Mouse (Mus musculus) kidney, postnatal 25 days (tissue): ENCODE data around the gene Vash1.

ENCODE experiments used
- DNase-seq, 2 experiments: peaks; one replicate each; pipeline ENCODE4 v3.0.0; 2021; ENCODE audit warnings: mixed read lengths in 2 of 2

Gene Vash1

DNA sequence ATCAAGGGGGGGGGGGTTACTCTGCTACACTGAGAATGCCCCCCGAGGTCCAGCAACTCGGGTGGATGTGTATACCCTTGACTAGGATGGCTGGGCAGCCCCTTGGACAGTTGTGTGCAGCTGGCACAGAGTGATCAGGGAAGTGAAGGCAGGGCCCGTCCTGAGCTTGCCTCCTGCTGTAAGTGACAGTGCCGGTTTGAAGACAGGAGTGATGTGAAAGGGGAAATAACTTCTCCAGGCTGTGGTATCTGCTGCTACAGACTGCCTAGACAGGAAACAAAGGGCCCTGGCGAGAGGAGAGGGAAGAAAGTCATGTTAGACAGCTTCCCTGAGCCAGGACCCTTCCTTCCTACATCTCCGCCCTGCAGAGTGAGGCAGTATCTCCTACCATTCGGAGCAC, 5.2 kb downstream of the Vash1 start:
- no peak for DNase-seq

- no peak for DNase-seq
Observed at GRCm38 (mm10) chr12:86685275-86685674, 6.8 kb downstream of the Vash1 start.

DNA sequence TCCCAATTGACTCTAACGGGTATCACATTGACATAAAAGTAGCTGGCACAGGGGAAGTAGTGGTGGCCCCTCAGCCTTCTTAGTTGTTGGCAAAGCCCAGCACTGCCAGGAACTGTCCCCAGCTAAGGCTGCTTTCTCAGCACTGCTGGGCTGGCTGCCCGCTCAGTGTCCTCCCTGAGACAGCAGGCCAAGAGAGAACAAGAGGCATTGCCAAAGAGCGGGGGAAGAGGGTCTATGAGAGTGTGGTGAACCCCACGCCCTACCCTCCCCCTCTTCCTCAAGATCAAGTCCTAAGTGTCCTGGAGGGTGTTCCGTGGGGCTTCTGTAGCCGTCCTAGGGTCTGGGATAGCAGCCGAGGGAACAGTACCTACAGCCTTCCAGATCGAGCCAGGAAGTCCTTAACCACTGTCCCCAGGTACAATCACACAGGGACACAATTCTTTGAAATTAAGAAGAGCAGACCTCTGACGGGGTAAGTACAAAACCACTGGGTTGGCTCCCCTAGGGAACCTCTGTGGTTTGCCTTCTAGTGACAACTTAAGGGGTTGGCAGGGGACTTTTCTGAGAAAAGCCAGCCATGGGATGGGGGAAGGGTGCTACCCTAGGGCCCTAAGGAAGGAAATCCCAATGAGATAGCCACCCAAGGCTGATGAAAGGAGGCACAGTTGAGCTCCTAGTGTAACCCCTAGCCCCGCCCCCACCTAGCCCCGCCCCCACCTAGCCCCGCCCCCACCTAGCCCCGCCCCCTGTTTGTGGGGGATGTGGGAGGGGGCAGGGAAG, 8.2 kb downstream of the Vash1 start:
- DNase-seq, result no peak

DNA sequence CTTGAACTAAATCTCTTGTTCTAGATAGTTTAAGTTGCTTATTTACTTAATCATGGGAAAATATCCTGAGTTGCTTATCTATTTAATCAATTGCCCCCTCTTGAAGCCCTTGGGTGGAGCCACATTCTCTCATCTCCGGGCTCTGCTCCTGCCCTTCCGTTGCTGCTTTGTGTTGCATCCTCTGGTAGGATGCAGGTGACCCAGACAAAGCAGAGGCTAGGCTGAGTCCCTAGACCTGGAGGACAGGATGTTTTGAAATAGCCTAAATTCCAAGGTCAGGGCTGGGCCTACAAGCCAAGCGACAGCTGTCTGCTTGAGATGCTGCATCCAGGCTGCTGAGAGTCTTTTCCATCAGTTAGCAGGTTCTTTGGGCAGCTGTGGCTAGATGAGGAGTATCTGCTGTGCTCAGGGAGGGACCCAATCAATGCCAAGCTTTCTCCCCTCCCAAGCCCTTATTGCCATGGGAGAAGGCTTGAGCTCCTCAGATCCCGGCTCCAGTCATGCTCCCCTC, 9.0 kb downstream of the Vash1 start:
- no peak for DNase-seq

DNA sequence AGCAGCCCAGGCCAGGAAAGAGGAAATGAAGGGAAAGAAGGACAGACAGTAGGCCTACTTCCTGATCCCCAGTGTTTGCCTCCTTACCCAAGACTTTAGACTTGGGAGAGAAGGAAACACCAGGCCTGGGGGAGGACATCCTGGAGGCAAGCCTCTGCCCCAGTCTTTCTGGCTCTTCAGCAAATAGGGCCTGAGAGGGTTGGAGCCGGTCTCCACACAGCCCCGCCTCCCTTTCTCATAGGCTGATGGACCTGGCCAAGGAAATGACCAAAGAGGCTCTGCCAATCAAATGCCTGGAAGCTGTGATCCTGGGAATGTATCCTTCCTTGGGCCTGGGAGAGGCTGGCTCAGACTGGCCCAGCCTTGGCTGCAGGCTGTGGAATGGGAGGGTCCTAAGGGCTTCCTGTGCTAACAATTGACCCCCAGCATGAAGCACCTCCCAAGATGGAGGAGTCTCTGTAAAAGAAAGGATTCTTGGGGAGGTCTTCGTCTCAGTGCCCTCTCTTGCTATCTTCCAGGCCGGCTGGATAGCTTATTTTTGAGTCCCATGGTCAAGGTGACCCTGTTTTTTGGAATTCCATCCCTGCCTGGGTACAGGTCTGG, 9.6 kb downstream of the Vash1 start:
- no peak for DNase-seq

GRCm38 (mm10) chr12:86688917-86689316, 10.4 kb downstream of the Vash1 start:
- DNase-seq, result no peak

DNA sequence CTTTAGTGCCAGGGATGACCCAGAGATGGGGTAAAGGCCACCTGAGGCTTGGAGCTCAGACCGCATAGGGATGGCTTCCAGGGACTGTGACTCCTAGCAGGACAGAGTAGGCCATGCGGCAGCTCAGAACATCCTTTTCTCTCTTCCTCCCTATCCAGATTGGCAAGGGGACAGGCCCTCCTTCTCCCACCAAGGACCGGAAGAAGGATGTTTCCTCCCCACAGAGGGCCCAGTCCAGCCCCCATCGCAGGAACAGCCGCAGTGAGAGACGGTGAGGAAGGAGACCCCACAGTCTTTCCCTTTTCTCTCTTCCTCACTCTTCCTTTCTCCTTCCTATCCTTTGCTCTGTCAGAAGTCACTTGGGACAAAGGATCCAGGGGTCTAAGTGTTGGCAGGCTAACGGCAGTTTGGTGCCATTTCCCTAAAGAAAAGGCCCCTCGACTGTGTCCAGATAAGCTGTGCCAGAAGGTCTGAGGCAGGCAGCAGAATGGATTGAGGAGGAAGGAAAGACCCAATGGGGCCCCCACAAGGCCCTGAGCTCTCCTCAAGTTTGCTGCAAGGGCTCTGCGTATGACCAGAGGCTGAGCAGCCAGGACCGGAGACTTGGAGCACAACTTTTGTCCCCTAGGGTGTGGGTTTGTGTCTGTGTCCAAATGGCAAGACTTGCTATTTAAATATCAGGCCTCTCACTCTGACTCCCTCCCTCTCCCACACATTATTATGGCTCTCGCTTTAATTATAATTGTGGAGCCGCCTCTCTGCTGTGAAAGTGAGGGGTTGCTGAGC, 12.4 kb downstream of the Vash1 start:
- no peak for DNase-seq

DNA sequence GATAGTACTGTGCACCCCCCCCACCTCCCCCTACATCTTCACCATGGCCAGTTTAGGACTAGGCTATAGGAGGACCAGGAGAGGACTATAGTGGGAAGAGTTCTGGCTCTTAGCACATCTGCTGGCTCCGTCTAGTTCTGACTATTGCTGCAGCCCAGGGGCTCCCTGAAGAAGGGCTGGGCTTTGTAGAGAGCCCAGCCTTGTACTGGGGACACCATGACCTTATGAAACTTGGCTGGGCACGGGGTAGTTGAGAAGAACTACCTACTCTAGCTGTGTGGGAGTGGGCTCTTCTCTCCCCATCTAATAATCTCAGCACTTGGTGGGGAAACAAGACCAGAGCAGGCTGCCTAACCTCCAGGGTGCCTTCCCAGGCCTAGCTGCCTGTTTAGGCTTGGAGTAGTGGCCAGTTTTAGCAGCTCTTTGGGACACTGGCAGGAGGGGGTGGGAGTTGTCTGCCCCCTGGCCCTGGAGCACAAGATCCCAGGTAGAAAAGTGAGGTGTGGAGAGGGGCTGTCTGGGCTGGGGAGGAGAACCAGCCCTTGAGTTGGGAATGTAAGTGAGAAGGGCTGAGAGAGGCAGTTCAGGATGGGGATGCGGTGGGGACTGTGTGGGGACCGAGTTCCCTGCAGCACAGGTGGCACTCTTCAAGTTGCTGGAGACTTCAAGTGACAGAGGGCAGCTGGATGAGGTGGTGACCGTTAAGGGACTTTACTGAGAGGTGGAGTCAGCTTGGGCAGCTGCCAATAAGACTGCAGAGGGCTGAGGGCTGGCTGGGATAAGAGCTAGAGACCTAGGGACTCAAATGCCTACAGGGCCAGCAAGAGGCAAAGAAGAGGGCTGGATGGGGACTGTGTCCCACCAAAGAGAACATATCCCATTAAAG, 14.2 kb downstream of the Vash1 start:
- DNase-seq, result peak in 1 of 2 experiments; percentile 24

- no peak for DNase-seq
Observed at GRCm38 (mm10) chr12:86693389-86693788, 14.9 kb downstream of the Vash1 start.

GRCm38 (mm10) chr12:86694441-86694840, 15.9 kb downstream of the Vash1 start:
- DNase-seq, result peak in 1 of 2 experiments; percentile 28

- DNase-seq, result no peak
Observed at GRCm38 (mm10) chr12:86697996-86698395, 19.5 kb downstream of the Vash1 start.

GRCm38 (mm10) chr12:86698537-86698936, 20.0 kb downstream of the Vash1 start:
- no peak for DNase-seq

DNA sequence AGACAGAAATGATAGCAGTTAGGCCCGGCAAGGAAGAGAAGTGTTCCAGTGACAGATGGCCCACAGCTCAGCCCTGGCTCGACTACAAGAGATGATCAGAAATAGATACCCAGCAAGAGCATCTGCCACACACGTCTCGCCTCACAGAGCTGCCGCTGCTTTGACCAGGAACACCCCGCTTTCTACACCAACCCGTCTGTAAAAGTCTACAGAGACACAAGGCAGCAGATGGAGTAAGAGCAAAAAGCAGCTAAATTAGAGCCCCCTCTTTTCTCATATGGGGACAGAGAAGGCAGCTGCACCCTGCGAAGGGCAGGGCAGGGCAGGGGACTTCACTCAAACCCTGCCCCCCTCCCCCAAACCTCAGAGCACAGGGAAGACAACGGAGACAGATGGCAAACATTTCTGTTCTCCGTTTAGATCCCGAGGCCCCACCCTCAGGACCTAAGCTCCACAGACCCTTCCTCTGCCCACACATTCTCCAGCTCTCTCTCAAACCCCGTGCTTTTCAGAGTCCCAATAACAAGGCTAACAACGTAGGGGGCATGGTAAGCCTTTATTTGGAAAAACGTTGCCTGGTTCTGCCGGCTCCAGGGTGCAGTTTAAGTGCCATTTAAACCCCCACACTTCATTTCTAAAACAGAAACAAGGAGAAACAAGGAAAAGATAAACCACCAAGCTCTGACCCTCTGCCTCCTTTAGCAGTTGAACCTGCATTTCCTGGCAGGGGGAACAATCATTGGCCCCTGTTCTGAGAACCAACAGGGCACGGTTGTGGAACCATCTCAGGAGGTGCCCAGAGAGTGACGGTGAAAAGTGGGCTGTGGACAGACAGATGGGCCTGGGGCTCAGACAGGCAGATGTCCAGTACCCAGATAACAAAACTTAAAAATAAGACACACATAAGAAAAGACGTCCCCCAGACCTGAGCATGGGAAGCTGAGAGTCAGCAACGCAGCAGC, 21.7 kb downstream of the Vash1 start:
- peak in 1 of 2 experiments; percentile 22 for DNase-seq

DNA sequence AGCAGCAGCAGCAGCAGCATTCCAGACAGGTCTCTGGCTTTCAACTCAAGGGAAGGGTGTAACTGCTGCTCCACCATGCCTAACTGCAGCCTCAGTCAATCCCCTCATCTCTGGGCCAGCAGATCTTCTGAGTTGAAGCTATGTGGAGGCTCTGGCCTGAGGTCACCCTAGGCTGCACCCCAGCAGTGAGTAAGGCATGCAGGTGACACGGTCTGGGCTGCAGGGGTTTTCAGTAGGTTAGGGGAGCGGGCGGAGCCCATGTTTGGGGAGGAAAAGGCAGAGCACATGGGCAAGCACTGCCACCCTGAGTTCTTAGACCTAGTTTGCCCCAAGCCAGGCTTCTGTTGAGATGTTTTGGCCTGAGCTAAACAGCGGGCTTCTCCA, 22.4 kb downstream of the Vash1 start:
- no peak for DNase-seq

- no peak for DNase-seq
Observed at GRCm38 (mm10) chr12:86701491-86701890, 23.0 kb downstream of the Vash1 start.

- no peak for DNase-seq
Observed at GRCm38 (mm10) chr12:86702690-86703089, 24.2 kb downstream of the Vash1 start.

- peak in 1 of 2 experiments; percentile 29 for DNase-seq
Observed at GRCm38 (mm10) chr12:86705843-86706242, 27.3 kb downstream of the Vash1 start.

DNA sequence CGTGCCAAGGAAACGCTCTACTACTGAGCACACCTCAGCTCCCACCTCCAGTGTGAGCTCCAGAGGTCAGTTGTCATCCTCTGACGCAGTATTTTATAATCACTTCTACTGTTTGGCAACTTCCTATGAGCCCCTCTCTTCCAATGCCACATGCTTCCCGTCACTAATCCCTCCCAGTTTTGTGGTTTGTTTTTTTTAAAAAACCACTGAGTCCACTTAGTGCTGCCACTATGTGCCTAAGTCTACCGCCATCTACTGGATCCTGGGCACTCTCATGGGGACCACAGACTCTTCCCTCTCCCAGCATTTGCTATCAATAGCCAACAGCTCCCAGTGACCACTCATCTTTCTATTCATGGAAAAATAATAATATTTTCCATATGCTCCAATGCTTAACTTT, 35.5 kb downstream of the Vash1 start:
- peak in 1 of 2 experiments; percentile 12 for DNase-seq

- peak; percentile 49 to 70 for DNase-seq
Observed at GRCm38 (mm10) chr12:86715401-86715800, 36.9 kb downstream of the Vash1 start.

GRCm38 (mm10) chr12:86716962-86717361, 38.5 kb downstream of the Vash1 start:
- DNase-seq, result no peak

GRCm38 (mm10) chr12:86719961-86720639, 41.6 kb downstream of the Vash1 start:
- DNase-seq, result no peak
